30 mouse cellular contexts compared by ENCODE assay signal in the genomic region with DNA sequence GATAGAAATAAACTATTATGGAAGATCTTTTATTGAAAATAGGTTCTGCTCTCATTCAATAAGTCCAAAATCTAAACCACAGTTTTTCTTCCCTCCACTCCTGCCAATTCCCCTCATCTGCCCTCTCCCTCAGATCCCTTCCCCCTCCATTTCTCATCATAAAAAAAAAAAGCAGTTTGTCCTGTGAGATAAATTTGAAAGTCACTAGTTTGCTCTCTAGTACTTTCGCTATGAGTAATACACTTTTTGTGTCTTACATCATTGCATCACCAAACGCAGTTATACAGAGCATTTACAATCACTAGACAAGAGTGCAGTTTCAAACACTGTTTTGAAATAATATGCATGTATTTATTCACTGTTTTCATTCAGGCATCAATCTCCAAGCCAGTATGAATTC.
"Had no signal": no experiment of that assay in that cellular context is flagged by ENCODE, and none has a peak within 500 bp of the region (broad histone marks: within the 10 kb centered on the region; RNA-seq: fewer than 3 reads in every experiment).

No protein-coding gene starts in this region.

- H3K36me3 ChIP-seq: limb, embryonic 10.5 days; limb, embryonic 12.5 days; limb, embryonic 13.5 days; limb, embryonic 15.5 days; liver, embryonic 12.5 days; liver, embryonic 13.5 days; liver, embryonic 15.5 days; lung, embryonic 15.5 days; midbrain, embryonic 10.5 days; midbrain, embryonic 12.5 days; midbrain, embryonic 13.5 days; midbrain, embryonic 15.5 days; neural tube, embryonic 12.5 days had no signal

- H3K9ac ChIP-seq: limb, embryonic 12.5 days; limb, embryonic 13.5 days; limb, embryonic 15.5 days; liver, embryonic 12.5 days; liver, embryonic 13.5 days; liver, embryonic 14.5 days; liver, embryonic 15.5 days; liver, postnatal 0 days; lung, embryonic 14.5 days; lung, embryonic 15.5 days; midbrain, embryonic 12.5 days; midbrain, embryonic 13.5 days; midbrain, embryonic 15.5 days; neural tube, embryonic 12.5 days had no signal

- H3K4me2 ChIP-seq: limb, embryonic 12.5 days; limb, embryonic 13.5 days; limb, embryonic 15.5 days; liver, embryonic 11.5 days; liver, embryonic 12.5 days; liver, embryonic 13.5 days; liver, embryonic 15.5 days; lung, embryonic 14.5 days; lung, embryonic 15.5 days; midbrain, embryonic 11.5 days; midbrain, embryonic 12.5 days; midbrain, embryonic 13.5 days; midbrain, embryonic 15.5 days; neural tube, embryonic 12.5 days had no signal

- ATAC-seq: liver, embryonic 12.5 days; liver, postnatal 0 days; lung, postnatal 0 days; midbrain, embryonic 13.5 days; midbrain, embryonic 15.5 days; midbrain, embryonic 16.5 days had no signal

- DNase-seq: liver; liver, embryonic 13.5 days; liver, postnatal 0 days; lung, adult 18-20 months; lung, adult 2 months; lung, postnatal 10 days; lung, postnatal 14 days; lung, postnatal 36 days; lung, postnatal 4 days had no signal

- H3K9me3 ChIP-seq: limb, embryonic 10.5 days; limb, embryonic 12.5 days; limb, embryonic 13.5 days; limb, embryonic 15.5 days; liver, embryonic 12.5 days; liver, embryonic 13.5 days; liver, embryonic 15.5 days; lung, embryonic 15.5 days; megakaryocyte, embryonic 14.5 days; midbrain, embryonic 10.5 days; midbrain, embryonic 12.5 days; midbrain, embryonic 13.5 days; midbrain, embryonic 15.5 days; neural tube, embryonic 12.5 days had no signal

- H3K27me3 ChIP-seq: limb, embryonic 12.5 days; limb, embryonic 13.5 days; limb, embryonic 15.5 days; liver, embryonic 12.5 days; liver, embryonic 13.5 days; liver, embryonic 15.5 days; lung, embryonic 15.5 days; megakaryocyte, embryonic 14.5 days; midbrain, embryonic 12.5 days; midbrain, embryonic 13.5 days; midbrain, embryonic 15.5 days; neural tube, embryonic 12.5 days had no signal

- H3K27ac ChIP-seq: limb, embryonic 10.5 days; limb, embryonic 12.5 days; limb, embryonic 13.5 days; limb, embryonic 15.5 days; liver, embryonic 12.5 days; liver, embryonic 13.5 days; liver, embryonic 14.5 days; liver, embryonic 15.5 days; lung, embryonic 15.5 days; macrophage; midbrain, embryonic 10.5 days; midbrain, embryonic 12.5 days; midbrain, embryonic 13.5 days; midbrain, embryonic 15.5 days; neural tube, embryonic 12.5 days had no signal

- H3K4me1 ChIP-seq: limb, embryonic 10.5 days; limb, embryonic 12.5 days; limb, embryonic 13.5 days; limb, embryonic 15.5 days; liver, embryonic 12.5 days; liver, embryonic 13.5 days; liver, embryonic 15.5 days; lung, embryonic 15.5 days; megakaryocyte, embryonic 14.5 days; midbrain, embryonic 10.5 days; midbrain, embryonic 12.5 days; midbrain, embryonic 13.5 days; midbrain, embryonic 15.5 days; neural tube, embryonic 12.5 days had no signal

- H3K4me3 ChIP-seq: limb, embryonic 10.5 days; limb, embryonic 12.5 days; limb, embryonic 13.5 days; limb, embryonic 15.5 days; liver, embryonic 12.5 days; liver, embryonic 13.5 days; liver, embryonic 15.5 days; lung, embryonic 15.5 days; megakaryocyte, embryonic 14.5 days; midbrain, embryonic 10.5 days; midbrain, embryonic 12.5 days; midbrain, embryonic 13.5 days; midbrain, embryonic 15.5 days; myocyte; neural tube, embryonic 12.5 days had no signal
